Mouse (Mus musculus) CD4-positive, CD25-positive, alpha-beta regulatory T cell, adult 9 weeks (primary cell): ENCODE data around the gene 1700057G04Rik. TPM values are rescaled to one million over a fixed set of nuclear protein-coding genes. Genes with fewer than 3 reads are reported as not detected.

Experiments used
- polyA plus RNA-seq: library from polyadenylated mRNA; unstranded; fragments of 100-300 nt; shearing (Covaris generic); gene quantifications from one replicate; pipeline ENCODE4 v1.2.1, GENCODE M21; 2017

The 1700057G04Rik gene
- polyA plus RNA-seq: not detected

GRCm38 (mm10) chr9:92309077-92309476 is at the start of gene 1700057G04Rik:
Gene 1700057G04Rik (plus strand): TSS chr9:92309377.

GRCm38 (mm10) chr9:92275486-92276207 is 33.5 kb upstream of the 1700057G04Rik start, which contains the start of gene Plscr2:
Gene Plscr2 (plus strand): TSS chr9:92275602.

Other genes starting within 250 kb of the 1700057G04Rik start
- not detected for gene Plscr5, start 116.4 kb upstream of the 1700057G04Rik start, polyA plus RNA-seq
- 41.0 TPM for gene Plscr1, start 59.6 kb upstream of the 1700057G04Rik start, polyA plus RNA-seq
- gene Plscr2, start 33.8 kb upstream of the 1700057G04Rik start, polyA plus RNA-seq: not detected
- gene Plscr4, start 148.0 kb downstream of the 1700057G04Rik start, polyA plus RNA-seq: 0.20 TPM
- gene Plod2, start 232.8 kb downstream of the 1700057G04Rik start, polyA plus RNA-seq: 1.0 TPM